Mouse (Mus musculus) hindlimb bud, embryonic 11.5 days (tissue): ENCODE results near the gene Lrrc45.
"Not testable (repeated sequence)": the region's sequence is repeated elsewhere in the genome, so short reads cannot be mapped to it uniquely, and the experiment has no call there.

Experiments
- DNase-seq: peaks from one replicate; pipeline ENCODE4 v3.0.0-alpha.2; 2012; ENCODE audit warnings: low read depth, low spot score; ENCODE audit errors: extremely low spot score

Lrrc45 gene

DNA sequence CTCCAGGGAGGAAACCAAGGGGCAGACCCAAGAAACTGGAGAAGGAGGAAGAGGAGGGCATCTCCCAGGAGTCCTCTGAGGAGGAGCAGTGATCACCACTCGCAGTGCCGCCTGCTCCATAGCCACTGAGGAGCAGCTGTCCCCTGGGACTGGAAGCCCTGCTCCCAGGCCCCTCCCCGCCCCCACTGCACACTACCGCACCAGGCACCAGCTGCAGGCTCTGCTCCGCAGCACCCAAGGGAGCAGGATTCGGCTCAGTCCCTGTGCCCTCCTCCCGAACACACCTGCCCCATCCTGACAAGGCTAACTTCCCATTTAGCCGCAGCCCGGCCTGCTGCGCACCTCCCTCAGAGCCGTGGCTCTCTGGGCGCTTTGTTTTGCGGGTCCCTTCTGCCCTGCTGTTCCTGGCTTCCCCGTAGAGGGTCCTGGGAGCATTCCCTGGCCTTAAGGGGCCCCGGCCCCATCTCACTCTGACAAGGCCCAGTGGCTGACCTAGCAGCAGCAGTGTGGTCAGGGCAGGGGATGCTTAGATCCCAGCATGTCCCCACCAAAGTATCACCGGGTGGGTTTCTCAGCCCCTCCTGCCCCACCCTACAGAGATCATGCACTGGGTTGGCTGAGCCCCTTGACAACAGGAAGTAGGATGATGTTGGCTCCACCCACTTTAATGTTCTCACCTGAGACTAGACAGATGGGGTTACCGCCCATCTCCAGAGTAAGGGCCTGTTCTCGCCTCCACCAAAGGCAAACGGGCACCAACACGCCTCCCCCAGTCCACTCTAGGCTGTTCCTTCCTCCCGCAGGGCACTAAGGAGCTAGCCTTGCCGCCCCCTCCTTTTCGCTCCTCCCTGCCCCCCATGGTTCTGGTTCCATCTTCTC is 49.6 kb downstream of the Lrrc45 start:
- DNase-seq = not testable (repeated sequence)

- DNase-seq = not testable (repeated sequence)
Measured at GRCm38 (mm10) chr11:120767023-120767422, 53.3 kb downstream of the Lrrc45 start.

GRCm38 (mm10) chr11:120768206-120768605 is 54.5 kb downstream of the Lrrc45 start:
- DNase-seq = no peak
